Mouse (Mus musculus) lung, postnatal 14 days (tissue): ENCODE data around the gene Daxx.
"Not testable (repeated sequence)": the region's sequence is repeated elsewhere in the genome, so short reads cannot be mapped to it uniquely, and the experiment has no call there.

Experiments
- DNase-seq: peaks from one replicate; pipeline ENCODE4 v3.0.0; 2021

Daxx gene

DNA sequence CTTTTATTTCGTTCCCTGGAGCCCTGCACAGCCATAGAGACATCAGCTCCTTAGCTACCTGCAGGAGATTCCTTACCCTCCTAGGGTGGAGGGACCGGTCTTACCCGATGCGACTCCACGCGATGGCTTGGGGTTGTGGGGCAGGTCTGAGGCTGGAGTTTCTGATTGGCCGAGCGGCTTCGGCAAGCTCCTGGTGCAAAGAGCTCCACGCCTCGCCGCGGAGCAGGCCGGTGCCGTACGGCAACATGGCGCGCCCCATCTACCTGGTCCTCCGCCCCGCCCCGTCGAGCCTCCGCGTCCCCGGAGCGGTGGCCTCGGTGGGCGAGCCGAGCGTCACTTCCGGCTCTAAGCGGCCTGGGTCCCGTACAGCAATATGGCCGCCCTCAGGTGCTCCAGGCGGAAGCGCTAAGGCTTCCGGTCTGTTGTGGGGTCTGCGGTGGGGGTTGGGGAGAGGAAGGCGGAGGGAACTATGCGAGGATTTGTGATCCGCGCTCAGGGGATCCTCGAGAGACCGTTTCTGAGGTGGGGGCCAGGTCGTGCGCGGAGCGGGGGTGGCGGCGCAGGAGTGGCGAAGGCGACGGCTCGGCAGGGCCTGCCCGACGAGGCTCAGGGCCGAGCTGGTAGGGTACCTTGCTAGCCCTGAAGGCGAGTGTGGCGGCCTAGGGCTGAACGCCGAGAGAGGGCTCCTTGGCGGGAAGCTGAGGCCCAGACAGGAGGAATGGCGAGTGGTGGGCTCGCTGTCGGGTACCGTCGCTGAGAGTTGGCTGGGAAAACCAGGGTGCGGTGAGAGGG is at the start of gene Daxx:
TSS of gene Daxx (plus strand) at position 338 of the 792 bp plus-strand sequence.
- DNase-seq, result peak; percentile 99

DNA sequence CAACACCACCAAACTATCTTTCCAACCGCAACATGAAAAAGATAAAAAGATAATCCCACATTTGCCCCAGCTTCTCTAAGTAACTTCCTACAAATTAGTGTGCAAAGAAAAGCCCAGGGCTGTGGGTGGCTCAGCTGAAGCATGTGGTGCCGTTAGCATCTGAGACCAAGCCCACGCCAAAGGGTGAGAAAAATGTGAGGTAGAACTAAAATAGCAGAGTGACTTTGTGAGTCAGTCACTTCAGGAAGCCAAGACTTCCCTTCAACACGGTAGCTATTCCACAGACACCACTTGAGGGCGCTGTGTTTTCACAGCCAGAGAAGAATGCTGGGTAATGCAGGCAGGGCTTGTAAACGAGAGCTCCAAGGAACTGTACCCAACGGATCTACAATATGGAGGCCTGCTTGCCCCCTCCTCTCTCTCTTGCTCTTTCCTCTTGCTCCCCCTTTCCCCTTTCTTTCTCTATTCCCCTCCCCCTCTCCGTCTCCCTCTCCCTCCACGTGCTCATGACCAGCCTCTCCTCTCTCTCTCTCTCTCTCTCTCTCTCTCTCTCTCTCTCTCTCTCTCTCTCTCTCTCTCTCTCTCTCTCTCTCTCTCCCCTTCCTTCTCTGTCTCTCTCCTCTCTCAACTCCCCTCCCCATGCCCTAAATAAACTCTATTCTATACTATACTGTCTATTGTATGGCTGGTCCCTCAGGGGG is 43.7 kb upstream of the Daxx start:
- peak; percentile 53 for DNase-seq

DNA sequence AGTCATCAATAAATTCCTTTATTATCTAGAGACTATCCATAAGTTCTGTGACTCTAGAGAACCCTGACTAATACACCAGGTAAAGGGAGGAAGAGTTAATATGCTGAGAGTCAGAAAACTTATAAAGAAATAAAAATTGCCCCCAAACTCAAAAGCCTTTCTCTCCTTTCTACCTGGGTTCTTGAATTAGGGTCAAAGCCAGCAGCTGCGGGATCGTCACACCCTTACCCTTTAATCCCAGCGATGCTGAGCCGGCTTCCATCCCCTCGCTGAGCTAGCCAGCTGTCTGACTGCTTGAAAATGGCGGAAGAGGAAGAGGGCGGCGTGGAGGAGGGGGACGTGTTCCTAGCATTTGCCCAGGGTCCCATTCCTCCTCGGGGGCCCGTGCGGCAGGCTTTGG is 35.7 kb upstream of the Daxx start, which contains the start of gene Gm7029:
TSS of gene Gm7029 (plus strand) at position 301 of the 400 bp plus-strand sequence.
- DNase-seq, result not testable (repeated sequence)

DNA sequence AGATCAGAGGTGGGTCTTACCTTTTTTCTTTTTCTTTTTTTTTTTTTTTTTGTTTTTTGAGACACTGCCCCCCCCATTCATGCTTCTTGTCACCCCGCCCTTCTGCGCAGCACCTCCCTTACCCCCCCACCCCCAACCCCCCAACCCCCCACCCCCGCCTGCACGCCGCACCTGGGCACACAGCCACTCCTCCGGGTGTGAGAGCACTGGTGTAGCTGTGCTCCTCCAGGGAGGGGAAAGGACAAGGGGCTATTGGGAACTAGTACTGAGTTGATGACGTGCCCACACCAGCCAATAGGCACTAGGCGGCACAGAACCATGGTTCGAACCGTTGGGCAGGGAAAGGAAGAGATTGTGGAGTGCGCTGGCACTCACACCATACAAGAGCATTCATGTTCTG is 34.8 kb upstream of the Daxx start:
- peak; percentile 3 for DNase-seq

DNA sequence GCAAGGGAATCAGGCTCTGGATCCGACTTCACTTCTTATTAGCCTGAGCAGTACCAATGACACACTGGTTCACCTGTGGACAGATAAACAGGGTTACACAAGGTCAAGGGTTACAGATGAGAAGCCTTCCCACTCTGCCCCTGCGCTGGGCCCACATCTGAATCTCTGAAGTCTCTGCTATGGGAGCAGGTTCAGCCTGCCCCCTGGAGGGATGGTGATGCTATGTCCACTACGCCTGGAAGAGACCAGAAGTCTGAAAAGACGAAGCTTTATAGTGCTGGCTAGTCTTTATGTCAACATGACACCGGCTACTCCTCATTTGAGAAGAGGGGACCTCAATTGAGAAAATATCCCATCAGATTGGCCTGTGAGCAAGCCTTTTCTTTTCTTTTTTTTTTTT is 33.4 kb upstream of the Daxx start:
- not testable (repeated sequence) for DNase-seq

DNA sequence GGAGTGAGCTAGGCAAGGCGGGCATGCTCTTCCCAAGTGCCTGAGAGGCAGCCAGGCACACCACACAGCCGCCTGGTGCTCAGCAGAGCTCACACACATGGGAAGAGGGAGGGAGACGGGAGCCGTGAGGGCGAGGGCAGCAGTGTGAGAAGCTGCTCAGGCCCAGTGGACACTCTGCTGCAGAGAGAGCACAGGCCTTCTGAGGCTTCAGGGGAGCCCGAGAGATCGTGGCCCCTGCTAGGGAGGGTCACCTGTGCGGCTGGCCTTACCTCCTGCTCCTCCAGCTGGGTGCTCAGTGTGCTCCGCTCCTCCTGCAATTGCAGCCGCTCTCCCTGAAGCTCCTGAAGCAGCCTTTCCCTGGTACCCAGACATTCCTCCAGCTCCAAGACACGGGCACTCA is 24.9 kb upstream of the Daxx start:
- DNase-seq, result not testable (repeated sequence)

DNA sequence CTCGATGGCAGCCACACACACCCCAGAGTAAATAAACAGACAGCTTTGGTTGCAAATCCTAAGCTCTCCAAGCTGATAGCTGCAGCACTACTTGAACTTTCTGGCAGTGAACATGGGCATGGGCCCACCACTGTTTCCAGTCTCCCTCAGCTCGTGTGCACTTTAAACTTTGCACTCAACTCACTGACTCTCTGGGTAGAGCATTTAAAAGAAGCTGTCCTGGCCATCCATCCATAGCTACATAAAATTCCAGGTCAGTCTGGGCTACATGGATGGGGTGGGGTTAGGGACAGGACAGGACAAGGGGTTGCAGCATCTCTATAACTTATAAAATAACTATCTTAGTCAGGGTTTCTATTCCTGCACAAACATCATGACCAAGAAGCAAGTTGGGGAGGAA is 21.4 kb upstream of the Daxx start:
- DNase-seq, result not testable (repeated sequence)

DNA sequence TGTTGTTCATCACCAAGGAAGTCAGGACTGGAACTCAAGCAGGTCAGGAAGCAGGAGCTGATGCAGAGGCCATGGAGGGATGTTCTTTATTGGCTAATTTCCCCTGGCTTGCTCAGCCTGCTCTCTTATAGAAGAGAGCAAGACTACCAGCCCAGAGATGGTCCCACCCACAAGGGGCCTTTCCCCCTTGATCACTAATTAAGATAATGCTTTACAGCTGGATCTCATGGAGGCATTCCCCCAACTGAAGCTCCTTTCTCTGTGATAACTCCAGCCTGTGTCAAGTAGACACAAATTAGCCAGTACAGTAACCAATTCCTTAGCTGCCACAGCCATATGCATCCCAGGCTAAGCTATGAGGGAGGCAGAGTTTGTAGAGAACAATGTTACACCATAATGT is 21.0 kb upstream of the Daxx start:
- DNase-seq, result not testable (repeated sequence)

DNA sequence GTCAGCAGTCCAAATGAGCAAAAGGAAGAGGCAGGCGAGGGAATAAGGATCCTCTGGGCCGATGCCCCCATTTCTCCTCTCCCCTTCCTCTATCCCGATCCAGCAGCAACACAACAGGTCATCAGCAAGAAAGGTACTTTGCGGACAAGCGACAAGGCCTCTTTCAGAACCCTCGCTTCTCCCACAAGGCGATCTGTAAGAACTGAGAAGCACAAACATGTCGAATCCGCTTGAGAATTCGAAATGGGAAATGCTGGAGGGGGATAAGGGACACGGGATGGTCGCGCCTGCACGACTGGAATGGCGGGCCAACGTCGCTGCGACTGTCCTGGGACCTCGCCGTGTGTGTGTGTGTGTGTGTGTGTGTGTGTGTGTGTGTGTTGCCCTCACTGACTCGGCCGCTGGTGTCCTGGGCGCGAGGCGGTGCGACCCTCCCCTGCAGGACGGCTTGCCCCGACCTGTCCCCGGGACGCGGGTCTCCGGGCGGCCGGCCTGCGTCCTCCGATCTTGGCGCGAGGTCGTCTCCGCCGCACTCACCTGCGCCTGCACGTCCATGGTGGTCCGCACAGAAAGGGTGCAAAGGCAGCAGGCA is 19.2 kb upstream of the Daxx start:
- not testable (repeated sequence) for DNase-seq

DNA sequence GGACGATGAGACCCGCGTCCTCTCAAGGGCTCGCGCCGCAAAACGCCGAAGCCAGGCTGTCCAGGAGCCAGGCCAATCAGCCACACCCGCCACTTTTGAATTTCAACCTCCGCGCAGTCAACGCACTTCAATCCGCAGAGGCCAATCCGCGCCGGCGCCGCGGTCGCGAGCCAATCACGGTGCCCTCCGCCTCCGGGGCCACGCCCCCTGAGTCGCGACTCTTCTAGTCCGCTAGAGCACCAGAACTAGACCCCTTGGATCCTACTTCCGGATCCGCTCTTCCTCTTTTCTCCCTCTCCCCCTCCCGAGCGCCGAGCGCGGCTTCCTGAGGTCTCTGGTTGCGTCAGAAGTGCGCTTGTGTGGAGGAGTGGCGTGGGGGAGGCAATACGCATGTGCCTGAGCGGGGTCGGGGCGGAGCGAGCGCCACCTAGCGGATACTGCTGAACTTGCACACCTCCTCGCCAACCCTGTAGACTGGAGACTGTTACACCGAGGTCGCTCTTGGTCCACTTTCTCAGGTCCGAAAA is 18.6 kb upstream of the Daxx start, which contains the start of gene Kifc1:
TSS of gene Kifc1 (minus strand) at position 129 of the 527 bp plus-strand sequence.
- DNase-seq, result peak; percentile 99

DNA sequence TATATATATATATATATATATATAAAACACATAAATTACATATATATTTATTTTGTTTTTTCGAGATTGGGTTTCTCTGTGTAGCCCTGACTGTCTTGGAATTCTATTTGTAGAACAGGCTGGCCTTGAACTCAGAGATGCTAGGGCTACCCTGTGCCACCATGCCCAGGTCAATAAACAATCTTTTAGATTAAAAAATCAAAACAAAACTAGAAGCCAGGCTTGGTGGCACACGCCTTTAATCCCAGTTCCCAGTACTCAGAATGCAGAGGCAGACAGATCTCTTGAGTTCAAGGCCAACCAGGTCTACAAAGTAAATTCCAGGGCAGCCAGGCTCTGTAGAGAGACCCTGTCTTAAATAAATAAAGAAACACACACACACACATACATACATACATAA is 17.9 kb upstream of the Daxx start:
- no peak for DNase-seq

DNA sequence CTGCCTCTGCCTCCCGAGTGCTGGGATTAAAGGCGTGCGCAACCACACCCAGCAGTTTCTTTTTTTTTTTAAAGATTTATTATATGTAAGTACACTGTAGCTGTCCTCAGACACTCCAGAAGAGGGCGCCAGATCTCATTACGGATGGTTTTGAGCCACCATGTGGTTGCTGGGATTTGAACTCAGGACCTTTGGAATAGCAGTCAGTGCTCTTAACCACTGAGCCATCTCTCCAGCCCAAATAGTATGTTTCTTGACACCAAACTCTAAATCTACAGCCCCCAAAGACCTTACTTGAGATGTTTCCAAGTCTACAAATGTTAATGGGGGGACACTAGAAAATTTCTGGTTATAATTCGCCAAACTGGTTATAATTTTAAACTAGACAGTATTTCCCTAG is 17.3 kb upstream of the Daxx start:
- not testable (repeated sequence) for DNase-seq

DNA sequence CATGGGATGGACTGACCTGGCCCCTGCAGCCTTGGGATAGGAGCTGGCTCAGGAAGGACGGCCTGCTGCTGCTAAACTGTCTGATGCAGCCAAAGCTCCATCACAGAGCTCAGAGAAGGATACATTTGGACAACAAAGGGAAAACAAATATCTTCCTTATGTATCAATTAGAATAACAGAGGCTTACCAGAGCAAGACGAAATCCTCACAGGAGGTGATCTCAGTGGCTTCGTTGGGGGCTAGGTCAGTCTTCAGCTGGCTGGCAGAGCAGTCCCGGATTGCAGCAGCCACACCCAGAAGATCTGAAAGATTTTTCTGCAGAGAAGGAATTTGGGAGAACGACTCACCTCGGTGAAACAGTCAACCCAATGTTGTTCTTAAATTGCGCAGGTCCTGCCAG is 16.8 kb upstream of the Daxx start:
- no peak for DNase-seq

DNA sequence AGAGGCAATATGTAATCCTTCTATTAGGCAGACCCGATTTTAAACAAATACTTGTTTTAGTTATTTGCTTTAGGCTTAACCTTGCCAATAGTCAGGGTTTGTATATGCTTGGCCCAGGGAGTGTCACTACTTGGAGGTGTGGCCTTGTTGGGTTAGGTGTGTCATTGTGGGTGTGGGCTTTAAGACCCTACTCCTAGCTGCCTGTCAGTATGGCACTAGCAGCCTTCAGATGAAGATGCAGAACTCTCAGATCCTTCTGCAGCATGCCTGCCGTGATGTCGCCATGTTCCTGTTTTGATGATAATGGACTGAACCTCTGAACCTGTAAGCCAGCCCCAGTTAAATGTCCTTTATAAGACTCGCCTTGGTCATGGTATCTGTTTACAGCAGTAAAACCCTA is 16.2 kb upstream of the Daxx start:
- DNase-seq, result not testable (repeated sequence)

DNA sequence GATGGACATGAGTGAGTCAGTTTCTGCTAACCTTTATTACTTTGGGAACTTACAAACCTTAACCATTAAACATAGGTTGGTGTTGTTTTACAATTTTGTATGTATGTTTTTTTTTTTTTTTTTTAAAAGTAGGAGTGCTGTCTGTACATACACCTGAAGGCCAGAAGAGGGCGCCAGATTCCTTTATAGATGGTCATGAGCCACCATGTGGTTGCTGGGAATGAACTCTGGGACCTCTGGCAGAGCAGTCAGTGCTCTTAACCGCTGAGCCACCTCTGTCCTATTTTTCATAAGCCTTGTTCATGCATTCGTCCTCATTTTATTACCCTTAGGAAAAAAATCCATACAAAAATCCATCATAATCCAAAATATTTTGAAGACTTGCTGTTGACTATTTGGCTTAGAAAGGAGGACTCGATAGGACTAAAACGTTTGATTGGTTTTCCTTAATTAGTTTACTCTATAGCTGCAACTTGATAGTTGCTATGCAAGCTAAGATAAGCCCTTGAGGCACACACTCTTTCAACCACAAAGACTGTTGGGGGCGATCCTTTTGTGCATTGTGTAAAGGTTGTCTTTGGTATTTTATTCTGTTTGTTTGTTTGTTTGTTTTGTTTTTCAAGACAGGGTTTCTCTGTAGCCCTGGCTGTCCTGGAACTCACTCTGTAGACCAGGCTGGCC is 12.0 kb upstream of the Daxx start:
- peak; percentile 65 for DNase-seq

DNA sequence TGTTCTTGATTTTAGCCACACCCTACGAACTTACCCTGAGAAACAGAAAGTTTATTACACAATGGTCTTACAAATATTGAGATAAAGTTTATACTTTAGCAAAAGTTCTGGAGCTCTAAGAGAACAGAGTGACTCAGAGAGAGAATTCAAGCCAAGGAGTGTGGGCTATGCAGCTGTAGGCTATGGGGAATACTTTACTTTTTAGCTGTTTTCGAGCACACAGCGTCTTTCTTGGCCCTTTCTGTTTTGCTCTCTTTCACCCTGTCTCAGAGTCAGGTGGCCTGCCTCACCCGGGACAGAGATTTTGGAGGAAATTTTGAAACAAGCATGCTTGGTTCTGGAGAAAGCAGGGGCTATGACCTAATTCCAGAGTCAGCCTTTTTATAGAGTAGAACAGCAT is 11.0 kb upstream of the Daxx start:
- not testable (repeated sequence) for DNase-seq

DNA sequence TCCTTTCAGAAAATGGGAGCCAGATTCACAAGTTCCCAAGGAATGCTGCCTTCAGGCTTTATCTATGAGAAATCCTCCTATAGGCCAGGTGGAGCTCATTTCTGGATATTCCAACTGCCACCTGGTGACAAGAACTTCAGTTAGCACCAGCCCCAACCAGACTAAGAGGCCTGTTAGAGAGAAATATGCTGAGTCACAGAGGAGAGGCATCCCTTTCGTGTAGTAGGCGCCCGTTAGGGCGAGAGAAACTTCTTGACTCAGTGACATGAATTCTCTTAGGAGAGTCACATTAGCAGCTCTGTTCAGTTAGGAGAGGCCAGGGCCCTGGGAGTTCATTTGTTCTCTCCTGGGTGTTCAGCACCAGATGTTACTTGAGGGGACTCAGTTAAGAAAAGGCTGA is 9.6 kb upstream of the Daxx start:
- DNase-seq, result no peak

DNA sequence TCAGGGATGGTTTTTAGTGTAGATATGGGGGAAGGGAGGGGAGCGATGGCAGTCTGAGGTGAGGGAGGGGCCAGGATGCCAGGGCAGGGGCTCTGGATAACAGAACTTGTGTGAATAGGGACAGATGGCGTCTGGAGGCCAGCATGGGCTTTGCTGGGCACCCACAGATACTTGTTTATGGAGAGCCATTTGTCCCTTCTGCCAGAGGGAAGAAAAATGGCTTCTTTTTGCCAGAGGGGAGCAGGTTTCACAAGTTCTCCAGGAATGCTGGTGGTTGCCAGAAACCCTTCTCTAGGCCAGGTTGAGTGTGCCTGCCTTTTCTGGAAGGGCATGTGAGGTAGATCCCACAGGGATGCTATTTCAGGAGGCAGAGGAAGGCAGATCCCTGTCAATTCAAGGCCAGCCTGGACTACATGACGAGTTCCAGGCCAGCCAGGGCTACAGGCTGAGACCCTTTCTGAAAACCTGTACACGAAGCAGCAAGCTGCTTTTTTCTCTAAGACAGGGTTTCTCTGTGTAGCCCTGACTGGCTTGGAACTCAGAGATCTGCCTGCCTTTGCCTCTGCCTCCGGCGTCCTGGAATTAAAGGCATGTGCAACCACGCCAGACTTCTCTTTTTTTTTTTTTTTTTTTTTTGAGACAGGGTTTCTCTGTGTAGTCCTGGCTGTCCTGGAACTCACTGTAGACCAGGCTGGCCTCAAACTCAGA is 8.8 kb upstream of the Daxx start:
- no peak for DNase-seq

DNA sequence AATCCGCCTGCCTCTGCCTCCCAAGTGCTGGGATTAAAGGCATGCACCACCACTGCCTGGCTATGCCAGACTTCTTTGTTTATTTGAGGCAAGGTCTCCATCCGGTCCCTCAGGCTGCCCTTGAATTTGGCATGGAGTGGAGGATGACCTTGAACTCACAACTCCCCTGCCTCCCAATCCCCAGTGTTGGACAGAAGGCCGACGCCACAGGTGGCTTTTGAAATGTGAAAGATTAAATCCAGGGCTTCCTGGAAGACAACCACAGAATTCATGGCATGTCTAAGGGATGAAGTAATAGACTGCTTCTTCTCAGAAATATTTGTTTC is 8.3 kb upstream of the Daxx start:
- DNase-seq, result no peak

DNA sequence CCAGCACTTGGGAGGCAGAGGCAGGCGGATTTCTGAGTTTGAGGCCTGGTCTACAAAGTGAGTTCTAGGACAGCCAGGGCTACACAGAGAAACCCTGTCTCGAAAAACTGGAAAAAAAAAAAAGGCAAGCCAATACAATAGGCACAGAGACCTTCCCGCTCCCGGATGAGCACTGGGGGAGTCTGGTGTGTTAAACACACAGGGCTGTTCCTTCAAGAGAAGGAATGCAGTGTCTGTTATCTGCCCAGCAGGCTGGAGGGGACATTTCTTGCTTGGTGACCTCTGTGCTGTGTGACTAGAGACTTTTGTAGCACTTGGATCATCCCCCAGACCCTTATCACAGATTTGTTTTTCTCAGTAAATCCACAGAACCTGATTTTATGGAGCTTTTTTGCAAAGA is 7.6 kb upstream of the Daxx start:
- no peak for DNase-seq

DNA sequence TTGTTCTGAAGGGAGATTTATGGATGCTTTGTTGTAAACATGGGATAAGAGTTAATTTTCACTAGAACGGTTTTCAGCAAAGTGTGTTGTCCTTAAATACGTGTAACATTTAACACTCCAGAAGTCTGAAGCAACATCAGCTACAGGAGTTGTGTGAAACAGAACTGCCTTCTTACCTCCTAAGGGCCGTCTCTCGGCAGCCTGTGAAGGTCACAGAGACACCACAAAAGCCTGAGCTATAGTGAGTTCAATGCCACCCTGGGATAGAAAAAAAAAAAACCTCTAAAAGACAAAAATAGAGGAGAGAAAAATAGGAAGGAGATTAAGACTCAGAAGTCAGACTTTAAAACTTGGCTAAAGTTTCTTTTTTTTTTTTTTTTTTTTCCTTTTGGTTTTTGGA is 7.1 kb upstream of the Daxx start:
- no peak for DNase-seq

DNA sequence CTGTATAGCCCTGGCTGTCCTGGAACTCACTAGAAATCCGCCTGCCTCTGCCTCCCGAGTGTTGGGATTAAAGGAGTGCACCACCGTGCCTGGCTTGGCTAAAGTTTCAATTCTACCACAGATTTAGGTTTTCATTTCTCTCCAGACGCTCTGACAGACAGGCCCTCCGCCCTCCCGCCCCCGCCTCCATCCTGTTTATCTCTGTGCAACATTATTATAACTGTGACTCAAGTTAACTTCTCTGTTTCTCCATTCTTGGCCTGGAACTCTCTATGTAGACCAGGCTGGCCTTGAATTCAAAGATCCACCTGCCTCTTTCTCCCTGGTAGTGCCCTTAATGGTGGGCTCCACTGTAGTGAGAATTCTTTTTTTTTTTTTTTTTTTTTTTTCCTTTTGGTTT is 6.7 kb upstream of the Daxx start:
- no peak for DNase-seq
